Mouse (Mus musculus): ENCODE results near the gene Ing4.

GRCm38 (mm10) chr6:125071896-125072279, 32.3 kb downstream of the Ing4 start:
- TF ChIP-seq CTCF (IDR thresholded peaks at IDR 0.05; ENCODE audit: borderline replicate concordance, insufficient read depth, low read length) (no peak), POLR2A (IDR thresholded peaks at IDR 0.05; ENCODE audit: low read depth, low read length) (no peak)
